Mouse (Mus musculus): Measurements from ENCODE around the gene Svs6.

DNA sequence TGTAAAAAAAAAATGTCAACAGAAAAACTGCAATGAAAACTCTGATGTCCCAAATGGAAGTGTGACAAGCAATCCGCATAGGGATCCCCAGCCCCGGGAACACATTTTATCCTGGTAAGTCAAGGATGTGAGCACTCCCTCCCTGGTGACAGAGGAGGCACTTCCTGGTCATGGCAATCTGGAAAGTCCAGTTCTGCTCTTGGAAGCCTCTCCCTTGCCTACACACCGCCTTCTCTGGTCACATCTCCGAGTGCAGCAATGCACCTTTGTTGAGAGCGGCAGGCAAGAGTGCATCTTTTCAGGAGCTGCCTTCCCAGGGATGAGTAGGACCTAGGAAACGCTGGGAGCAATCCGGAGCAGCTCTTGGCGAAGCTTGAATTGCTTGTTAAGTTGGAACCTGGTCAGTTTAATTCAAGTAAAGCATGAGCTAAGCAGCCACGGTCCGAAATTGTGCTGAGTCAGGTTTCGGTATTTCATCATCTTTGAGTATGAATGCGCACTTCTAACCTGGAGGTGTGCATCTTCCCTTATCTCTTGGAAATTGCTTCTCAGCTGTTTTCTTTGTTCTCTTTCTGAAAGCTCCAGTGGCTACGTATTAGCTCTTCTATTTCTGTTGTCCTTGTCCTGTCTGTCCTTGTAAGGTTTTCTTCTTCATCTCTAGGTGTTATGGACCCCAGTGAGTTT is 44.6 kb downstream of the Svs6 start:
- TF ChIP-seq CTCF (IDR thresholded peaks at IDR 0.05; ENCODE audit: extremely low read depth, insufficient read depth, low read length) (no peak), POLR2A (IDR thresholded peaks at IDR 0.05; ENCODE audit: extremely low read depth, insufficient read depth, low read length) (no peak)
